Mouse (Mus musculus): ENCODE data around the gene Cryba4.

Gene Cryba4

DNA sequence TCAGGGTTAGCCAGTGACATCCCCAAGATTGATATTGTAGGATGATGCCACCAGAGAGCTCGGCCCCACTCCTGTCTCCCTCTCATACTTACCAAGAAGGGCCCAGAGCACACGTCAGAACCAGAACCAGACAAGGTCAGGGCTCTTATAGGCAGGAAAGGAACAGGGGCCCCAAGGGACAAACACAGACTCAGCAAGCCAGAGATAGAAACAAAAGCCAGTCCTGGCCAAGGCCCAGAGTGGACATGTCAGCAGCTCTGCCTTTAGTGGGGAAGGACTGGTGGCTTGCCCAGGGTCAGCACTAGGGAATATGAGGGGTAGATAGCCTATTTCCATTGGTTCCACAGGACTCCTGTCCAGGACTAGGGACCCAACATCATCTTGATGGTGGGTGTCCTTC lies at the start of gene Cryba4:
Gene Cryba4 (minus strand): TSS at position 119 of the 400 bp plus-strand sequence.
- DNase-seq (ENCODE audit: low read depth, low spot score), result no peak

DNA sequence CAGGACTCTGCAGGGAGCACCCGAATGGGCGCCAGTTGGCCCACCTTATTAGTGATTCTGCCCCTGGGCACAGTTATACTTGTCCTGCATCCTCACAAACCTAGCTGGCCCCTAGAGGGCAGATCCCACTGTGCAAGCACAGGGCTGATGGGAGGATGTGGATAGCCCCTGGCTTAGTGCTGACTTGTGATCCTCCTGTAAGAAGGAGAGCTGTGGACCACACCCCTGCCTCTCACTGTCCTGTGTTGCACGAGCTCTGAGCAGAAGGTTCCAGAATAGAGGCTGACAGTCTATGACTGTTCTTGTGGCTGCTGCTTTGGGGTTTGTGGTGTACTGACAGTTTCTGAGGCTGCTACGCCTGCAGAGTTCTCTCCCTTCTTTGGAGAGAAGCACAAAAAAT lies 49.4 kb upstream of the Cryba4 start:
- DNase-seq (ENCODE audit: low read depth, low spot score), result no peak

DNA sequence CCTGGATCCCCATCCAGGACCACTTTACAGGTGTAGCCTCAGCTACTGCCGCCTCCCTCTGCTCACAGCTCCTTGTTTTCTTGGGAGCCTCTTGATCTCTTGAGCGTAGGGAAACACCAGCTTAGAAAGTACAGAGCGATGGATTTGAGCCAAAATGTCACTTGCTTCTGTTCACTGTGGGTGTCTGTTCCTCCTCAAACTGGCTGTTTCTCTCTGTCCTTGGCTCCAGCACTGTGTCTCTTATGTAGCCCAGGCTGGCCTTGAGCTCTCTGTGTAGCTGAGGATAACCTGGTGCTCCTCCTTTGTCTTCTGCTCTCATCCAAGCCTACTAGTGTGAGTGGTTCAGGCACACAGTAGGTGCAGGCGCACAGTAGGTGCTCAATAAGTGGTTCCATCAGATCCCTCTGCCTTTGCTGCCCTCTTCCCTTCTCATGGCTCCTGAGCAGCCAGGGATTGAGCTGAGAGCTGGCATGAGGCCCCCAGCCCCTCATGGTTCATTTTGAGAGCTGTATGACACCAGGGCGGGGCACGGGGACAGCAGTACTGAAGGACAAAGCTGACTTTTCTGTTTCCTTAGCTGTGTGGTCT lies 48.5 kb upstream of the Cryba4 start:
- DNase-seq (ENCODE audit: low read depth, low spot score), result no peak

DNA sequence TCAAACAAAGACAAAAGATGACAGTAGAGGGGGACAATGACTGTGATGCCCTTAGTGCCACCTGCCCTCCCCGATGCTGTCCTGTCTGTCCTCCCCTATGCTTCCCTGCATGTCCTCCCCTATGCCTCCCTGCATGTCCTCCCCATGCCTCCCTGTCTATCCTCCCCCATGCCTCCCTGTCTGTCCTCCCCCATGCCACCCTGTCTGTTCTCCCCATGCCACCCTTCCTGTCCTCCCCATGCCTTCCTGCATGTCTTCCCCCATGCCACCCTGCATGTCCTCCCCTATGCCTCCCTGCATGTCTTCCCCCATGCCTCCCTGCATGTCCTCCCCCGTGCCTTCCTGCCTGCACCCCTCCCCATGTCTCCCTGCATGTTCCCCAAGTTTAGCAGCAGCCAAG lies 47.8 kb upstream of the Cryba4 start:
- DNase-seq (ENCODE audit: low read depth, low spot score), result no peak

DNA sequence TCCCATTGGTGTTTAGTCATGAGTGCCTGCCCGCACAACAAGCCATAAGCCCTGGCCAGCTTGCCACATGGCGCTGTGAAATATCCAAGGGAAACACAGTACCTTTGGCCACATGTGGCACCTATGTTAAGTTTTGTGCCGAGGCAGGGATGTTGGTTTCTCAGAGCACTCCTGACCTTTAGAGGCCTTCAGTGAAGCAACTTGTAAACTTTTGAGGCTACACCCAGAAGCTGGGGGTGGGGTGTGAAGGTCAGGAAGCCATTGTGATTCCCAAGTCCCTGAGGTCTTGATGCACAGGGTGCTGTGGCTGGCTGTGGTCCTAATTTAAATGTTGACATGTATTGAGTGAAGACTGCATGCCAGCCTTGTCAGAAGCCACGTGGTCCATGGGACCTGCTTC lies 47.1 kb upstream of the Cryba4 start:
- no peak for DNase-seq (ENCODE audit: low read depth, low spot score)

DNA sequence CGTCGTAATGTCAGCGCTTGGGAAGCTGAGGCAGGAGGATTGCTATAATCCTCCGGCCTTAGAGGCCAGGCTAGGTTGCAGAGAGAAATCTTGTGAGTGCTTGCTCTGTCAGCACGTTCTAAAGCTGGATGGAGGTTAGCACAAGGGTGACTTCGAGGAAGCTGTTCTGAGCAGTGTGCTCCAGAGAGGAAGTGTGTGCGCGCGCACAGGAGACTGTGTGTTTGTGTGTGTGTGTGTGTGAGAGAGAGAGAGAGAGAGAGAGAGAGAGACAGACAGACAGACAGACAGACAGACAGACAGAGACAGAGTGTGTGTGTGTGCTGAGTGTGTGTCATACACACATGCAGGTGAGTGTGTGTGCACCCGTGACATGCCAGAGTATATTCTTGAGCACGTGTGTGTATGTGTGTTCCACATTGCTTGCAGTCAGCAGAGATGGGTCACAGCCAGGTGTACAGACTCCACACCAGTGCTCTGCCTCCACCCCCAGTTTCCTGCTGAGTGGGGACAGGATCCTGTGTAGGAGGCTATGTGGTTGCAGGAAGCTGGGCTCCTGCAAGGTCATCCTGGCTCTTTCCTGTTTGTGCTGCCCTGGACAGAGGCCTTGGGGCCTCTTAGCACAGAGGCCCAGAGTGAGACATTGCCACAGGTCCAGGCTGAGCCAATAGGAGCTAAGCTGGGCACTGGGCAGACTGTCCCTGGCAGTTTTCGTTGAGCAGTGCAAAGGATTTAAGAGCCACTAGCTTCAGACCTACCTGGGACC lies 46.1 kb upstream of the Cryba4 start:
- no peak for DNase-seq (ENCODE audit: low read depth, low spot score)

DNA sequence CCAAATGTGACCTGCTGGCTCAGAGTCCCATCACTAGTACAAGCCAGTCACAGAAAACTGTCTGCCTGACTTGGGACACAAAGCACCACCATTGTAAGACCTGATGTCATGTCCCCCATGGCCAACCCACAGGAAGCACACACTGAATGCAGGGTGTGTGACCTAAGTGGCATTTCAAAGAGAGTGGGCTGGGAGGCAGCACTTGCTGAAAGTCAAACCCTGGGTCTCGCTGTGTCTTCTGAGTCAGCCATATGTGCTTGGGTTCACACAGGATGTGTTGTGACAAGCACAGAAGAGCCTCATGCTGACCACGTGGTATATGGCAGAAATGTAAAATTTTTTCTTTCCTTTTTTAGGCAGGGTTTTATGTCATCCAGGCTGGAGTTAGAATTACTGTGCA lies 44.9 kb upstream of the Cryba4 start:
- DNase-seq (ENCODE audit: low read depth, low spot score), result no peak

DNA sequence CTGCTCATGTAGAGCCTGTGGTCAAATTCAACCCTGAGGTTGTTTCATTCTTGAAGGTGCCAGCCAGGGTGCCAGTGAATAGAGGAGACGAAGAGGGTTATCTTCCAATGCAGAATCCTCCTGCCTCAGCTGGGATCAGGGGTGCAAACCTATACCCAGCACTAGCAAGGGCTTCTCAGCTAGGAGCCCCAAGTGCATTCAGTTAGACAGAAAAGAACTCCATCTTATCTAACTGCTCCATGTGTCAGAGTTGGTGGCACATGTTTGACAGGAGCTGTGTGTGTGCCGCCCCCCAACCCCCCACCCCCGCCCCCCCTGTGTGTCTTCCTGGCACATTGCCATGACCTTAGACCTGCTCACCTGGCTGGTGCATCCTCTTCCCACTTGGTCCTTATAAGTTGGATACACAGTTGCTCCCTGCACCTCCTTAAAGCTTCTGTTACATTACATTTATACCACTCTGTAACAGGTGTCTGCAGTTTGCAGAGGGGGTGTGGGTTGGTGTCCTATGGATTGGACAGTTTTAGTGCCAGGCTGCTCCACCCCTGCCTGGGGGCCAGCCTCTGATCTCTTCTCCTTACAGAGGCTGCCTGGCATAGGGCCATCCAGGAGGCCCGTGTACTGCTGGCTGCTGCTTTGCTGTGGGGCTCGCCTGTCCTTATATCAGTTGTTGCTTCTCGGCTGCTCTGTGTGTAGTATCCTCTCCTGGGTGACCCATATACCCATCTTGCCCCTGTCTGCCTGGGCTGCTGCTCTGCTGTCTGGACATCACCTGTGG lies 44.3 kb upstream of the Cryba4 start:
- DNase-seq (ENCODE audit: low read depth, low spot score), result no peak

DNA sequence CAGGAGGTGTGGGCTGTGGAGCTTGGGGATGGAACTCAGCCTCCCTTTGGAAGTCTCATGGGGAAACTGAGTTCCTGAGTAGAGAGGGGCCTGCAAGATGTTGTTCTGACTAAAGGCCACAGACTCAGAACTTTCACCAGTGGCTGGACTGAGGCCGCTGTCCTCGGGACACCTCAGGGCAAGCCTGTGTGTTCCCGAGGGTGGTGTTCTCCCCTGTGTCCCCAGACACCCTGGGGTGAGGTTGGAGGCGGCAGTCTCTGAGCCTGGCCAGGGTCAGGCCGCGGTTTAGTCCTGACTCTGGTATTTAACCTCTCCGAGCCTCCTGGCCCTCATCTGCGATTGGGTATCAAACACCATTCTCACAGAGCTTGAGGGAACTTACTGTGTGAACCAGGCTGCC lies 43.2 kb upstream of the Cryba4 start:
- DNase-seq (ENCODE audit: low read depth, low spot score), result no peak

DNA sequence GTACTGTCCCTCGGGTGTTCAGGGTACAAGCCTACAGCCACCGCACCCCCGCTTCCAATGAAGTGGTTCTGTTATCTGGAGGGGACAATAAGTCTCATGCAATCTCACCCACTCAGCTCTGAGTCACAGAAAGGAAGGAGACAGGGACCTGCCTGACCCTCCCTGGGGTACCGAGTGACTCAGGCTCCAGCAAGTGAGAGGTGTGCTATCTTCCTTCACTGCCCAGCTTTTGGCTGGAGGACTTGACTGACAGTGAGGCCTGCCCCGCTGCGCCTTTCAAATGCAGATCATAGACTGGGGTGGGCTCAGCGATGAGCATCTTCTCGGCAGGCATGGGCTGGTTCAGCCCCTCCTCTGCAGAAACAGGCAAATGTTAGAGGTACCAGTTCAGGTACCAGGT lies 42.8 kb upstream of the Cryba4 start:
- DNase-seq (ENCODE audit: low read depth, low spot score), result no peak

DNA sequence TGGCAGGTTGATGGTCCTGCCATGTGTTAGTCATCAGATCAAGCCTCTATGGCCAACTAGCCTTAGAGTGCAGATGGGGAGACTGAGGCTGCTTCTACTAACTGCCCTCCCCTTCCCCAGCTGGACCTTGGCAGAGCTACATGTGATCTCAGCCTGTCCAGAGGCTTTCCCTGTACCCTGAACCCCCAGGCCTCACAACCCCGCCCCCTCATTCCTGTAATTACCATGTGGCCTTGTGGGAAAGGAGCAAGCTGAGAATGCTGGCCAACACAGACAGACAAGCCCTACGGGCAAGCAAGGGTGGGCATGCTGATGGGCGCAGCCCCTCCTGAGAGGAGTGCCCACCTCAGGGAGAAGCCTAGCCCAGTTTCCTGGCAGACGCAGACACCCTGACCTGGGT lies 42.4 kb upstream of the Cryba4 start:
- no peak for DNase-seq (ENCODE audit: low read depth, low spot score)

DNA sequence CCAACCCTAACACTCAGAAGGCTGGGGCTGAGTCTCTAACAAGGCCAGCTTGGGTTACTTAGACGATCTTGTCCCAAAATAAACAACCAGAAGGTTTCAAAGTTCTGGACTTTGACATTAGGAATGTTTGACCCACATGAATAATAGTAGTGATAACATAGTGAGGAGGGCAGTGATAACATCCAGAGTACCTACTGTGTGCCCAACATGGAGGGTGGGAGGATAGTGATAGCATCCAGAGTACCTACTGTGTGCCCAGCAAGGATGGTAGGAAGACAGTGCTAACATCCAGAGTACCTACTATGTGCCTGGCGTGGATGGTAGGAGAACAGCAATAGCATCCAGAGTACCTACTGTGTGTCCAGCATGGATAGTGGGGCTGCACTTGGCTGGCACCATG lies 41.5 kb upstream of the Cryba4 start:
- no peak for DNase-seq (ENCODE audit: low read depth, low spot score)

DNA sequence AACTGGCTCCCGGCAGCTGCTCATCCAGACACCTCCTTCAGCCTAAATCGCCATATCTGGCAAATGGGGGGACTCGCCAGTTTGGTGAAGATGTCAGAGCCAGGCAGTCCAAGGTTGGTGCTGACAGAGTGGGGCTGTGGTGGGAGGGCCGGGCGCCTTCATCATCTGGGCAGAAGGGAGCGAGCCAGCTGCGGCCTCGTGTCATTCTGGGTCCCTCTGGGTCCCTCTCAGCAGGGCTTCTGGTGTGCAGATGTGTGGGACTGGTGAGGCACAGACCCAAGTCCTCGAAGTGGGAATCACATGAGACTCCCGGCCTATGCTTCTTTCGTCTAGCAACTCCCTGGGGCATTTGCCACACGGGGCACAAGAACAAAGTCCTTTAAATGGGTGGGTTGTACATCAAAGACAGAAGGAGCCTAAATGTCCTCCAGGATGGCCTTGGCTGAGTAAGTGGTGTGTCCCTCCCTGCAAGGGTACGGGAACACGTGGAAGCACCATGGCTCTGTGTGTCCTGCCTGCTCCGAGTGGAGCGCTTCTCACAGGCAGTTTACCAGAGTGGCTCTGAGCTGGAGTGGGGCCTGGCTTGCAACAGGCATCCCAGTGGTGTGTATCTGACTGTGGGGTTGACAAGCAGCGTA lies 40.1 kb upstream of the Cryba4 start:
- DNase-seq (ENCODE audit: low read depth, low spot score), result no peak

DNA sequence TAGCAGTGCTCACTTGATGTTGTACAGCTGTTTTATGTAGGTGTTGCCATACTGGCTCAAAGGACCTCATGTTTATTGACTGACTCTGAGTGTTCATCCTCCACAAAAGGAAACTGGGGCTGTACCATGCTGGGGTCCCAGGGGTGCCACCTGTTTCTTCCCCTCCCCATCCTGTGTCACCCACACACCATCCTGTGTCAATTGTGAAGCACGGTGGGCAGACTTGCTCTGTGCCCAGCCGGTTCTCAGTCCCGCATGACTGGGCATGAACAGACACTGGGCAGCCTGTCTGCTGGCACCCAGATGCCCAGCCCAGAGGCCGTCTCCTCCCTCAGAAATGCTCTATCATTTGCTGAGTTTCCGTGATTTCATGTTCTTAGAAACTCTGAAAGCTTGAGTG lies 39.5 kb upstream of the Cryba4 start:
- no peak for DNase-seq (ENCODE audit: low read depth, low spot score)

DNA sequence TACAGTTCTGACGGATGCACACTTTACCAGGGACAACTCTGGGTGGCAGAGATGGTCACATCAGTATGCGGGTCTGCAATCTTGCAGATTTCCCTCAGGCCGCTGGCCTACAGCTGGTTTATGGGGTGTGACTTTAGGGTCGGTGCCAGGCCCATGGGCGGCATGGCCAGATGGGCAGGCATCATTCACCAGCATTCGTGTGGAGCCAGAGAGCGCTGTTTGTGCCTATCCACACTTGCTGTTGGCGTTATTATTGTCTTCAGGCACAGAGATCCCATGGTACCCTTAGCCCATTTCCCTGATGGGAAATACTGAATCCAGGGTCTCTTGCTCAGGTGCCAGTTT lies 38.2 kb upstream of the Cryba4 start:
- no peak for DNase-seq (ENCODE audit: low read depth, low spot score)

DNA sequence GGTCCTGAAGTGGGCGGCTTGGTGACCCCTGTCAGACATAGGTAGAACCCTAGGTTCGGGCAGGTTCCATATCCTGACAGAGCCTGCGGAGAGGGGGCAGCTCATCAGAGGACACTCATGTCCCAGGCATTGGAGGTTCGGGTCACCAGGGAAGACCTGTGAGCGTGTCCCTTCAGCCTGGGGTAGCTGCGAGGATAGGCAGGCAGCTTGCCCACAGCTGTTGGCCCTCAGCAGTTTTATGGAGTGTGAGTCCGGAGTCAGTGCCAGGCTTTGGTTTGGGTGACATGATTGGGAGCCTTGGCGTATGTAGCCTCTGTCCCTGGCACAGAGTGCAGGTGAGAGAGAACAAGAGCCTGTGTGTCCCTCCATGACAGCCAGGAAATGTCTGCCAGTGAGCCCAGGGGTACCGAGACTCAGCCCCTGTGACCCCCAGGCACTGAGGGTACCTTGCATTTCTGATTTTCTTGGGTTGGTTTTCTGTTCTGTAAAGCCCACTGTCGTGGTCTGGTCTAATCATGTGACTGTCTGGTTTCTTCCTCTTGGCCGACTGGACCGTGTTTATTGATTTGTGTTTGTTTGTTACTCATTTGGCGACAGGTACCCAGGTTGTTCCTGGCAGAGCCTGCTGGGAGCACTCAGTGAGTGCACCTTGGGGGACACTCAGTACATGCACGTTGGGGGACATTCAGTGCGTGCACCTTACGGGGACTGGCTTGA lies 37.7 kb upstream of the Cryba4 start:
- DNase-seq (ENCODE audit: low read depth, low spot score), result no peak

DNA sequence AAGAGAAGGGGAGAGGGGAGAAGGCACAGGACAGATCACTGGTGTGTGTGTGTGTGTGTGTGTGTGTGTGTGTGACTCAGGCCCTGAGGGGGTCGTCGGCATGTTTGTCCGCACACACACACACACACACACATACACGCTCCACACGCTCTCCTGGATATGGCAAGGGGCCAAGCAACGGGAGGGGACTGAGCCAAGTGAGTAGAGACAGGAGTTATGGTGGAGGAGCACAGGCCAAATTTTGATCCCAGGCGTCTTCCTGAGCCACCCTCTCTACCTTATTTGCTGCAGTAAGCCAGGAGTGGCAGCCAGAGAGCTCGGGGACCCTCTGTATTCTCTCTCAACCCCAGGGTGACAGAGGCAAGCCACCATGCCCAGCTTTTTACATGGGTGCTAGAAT lies 36.9 kb upstream of the Cryba4 start:
- DNase-seq (ENCODE audit: low read depth, low spot score), result no peak

DNA sequence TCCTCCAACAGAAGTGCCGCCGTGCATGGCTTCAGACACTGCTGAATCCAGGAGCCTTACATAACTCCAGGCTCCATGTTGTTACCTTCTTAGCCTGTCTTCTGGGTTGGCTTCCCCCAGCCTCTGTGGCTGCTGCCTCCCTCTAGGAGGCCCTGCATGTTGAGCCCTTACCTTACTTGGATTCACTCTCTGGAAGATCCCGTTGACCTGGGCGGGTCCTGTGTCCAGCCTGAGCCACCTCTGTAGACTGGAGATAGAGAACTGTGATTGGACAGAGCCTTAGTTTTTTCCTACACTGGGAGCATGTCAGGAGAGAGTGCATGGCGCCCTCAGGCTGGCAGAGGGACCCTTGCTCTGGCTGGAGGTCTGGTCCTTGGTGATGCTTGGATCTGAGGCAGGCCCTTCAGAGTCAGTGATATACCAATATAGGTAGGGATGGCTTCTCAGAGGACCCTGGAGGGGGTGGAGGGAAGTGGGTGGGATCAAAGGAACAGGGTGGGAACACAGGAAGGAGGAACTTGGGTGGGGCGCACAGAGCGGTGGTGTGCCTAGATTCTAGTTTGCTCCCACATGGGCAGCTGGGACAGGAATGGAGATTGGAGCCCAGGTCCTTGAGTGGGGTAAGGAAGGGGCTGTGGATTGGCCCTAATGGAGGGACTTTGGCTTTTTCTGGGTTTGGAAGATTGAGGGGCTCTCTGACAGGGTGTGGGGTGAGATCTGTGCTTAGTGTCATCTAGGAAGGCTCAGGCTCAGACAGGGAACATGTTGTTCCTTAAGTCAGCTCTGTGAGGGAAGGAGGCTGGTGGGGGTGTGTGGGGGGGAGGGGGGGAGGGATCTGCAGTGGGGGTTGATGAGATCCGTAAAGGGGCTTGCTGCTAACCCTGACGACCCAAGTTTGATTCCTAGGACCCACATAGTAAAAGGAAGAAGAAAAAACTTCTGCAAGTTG lies 36.1 kb upstream of the Cryba4 start:
- DNase-seq (ENCODE audit: low read depth, low spot score), result no peak

DNA sequence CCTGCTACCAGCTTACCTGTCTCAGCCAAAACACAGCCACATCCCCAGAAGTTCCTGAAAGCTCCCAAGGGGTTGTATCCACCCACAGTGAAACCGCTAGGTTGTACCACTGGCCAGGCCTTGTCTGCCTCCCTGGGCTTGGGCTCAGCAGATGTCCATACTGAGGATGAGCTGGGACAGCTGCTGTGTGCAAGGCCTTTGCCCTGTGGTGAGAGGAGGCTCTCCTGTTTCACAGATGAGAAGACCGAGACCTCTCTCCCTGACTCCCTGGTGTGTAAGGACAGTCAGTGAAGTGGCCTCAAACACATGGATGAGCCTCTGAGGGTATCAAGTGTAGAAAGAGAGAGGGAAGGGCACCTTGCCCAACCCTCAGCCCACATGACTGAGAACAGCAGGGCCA lies 35.3 kb upstream of the Cryba4 start:
- DNase-seq (ENCODE audit: low read depth, low spot score), result no peak

DNA sequence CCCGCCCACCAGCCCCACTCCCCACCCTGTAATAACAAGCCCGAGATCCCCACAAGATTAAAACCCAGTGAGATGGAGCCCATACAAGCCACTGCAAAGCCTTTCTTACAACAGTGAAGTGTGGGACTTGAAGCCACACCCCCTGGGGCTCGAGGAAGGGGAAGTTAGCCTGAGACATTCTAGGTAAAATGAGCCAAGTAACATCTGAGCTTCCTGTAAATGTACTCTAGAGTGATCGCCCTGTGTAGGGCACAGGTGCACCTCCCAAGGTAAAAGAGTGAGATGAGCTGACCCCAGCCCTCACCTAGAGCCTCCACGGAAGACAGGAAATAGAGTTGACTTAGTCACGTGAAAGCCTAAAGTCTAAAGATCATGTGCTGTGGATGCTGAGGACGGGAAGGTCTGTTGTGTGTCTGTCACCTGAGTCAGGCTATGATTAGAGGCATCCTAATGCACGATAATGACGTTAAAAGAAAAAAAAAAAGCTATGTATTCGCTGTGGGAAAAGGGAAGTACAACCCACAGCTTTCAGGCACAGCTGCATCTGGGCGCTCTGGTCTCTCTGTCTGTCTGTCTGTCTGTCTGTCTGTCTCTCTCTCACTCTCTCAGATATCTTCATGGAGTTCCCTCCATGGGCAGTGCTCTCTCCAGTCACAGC lies 34.8 kb upstream of the Cryba4 start:
- DNase-seq (ENCODE audit: low read depth, low spot score), result no peak
